Mouse (Mus musculus) embryonic stem cell, embryonic (primary cell): ENCODE measurements around the gene Pts.

Experiments
- CTCF ChIA-PET, 4 experiments: fragments of 300-600 bp in 2 of 4; fragments of 350-600 bp in 2 of 4; sonication (Branson Sonifier 250); formaldehyde crosslinking; loops; one replicate each; lab custom pipeline; 2022; ENCODE audit warnings: inconsistent platforms in 2 of 4; lab: Charles Lee
- POLR2A ChIA-PET, 4 experiments: fragments of 300-600 bp in 2 of 4; fragments of 350-600 bp in 2 of 4; sonication (Branson Sonifier 250); formaldehyde crosslinking; loops; one replicate each; lab custom pipeline; 2022; ENCODE audit warnings: antibody characterized with exemption in 4 of 4, inconsistent platforms in 1 of 4; lab: Charles Lee

Pts gene

GRCm38 (mm10) chr9:50478826-50479225 lies 49.7 kb downstream of the Pts start:
- CTCF ChIA-PET: interaction anchor here in 1 of 4 experiments (1.2 kb wide), 1 partner anchor 50 kb away, joined by 4 read pairs; the partner anchor contains the start of gene Pts
- POLR2A ChIA-PET: interaction anchor here in 1 of 4 experiments (1.1 kb wide), 1 partner anchor 8 kb away, joined by 4 read pairs; no protein-coding TSS in a partner anchor

- POLR2A ChIA-PET: interaction anchor here in 1 of 4 experiments (1.0 to 1.9 kb wide), 2 partner anchors 12 to 18 kb away, joined by 4 to 7 read pairs; no protein-coding TSS in a partner anchor
- CTCF ChIA-PET: interaction anchor here in 1 of 4 experiments (1.4 kb wide), 1 partner anchor 51 kb away, joined by 6 read pairs; the partner anchor contains the start of gene Pts
Observed at GRCm38 (mm10) chr9:50477270-50477669, 51.3 kb downstream of the Pts start.

- ChIA-PET POLR2A (interaction anchor here in 1 of 4 experiments (1.9 kb wide), 1 partner anchor 13 kb away, joined by 7 read pairs; no protein-coding TSS in a partner anchor), CTCF (interaction anchor here in 2 of 4 experiments (0.9 to 1.4 kb wide), 2 partner anchors 52 kb away, joined by 3 to 6 read pairs; partner anchors contain the start of gene Pts (in 2 of the 2))
Observed at GRCm38 (mm10) chr9:50476651-50477050, 51.9 kb downstream of the Pts start.

GRCm38 (mm10) chr9:50475745-50476144 lies 52.8 kb downstream of the Pts start:
- ChIA-PET POLR2A (interaction anchor here in 1 of 4 experiments (0.9 kb wide), 1 partner anchor 18 kb away, joined by 4 read pairs; the partner anchor contains the start of gene Plet1), CTCF (interaction anchor here in 3 of 4 experiments (0.7 to 1.4 kb wide), 5 partner anchors 13 to 53 kb away, joined by 3 to 4 read pairs (median 3); partner anchors contain the start of gene Pts (in 3 of the 3))

- CTCF ChIA-PET: interaction anchor here in 3 of 4 experiments (0.7 to 1.4 kb wide), 4 partner anchors 12 to 53 kb away, joined by 3 to 4 read pairs (median 3); partner anchors contain the start of gene Pts (in 2 of the 3)
- POLR2A ChIA-PET: interaction anchor here in 1 of 4 experiments (0.9 kb wide), 1 partner anchor 19 kb away, joined by 4 read pairs; the partner anchor contains the start of gene Plet1
Observed at GRCm38 (mm10) chr9:50475318-50475717, 53.2 kb downstream of the Pts start.
